Mouse (Mus musculus) liver, postnatal 0 days (tissue): ENCODE results near the gene Arhgef9. TPM values are rescaled to one million over a fixed set of nuclear protein-coding genes. Genes with fewer than 3 reads are reported as not detected.

Experiments used
- ATAC-seq: fragments of 200-750 bp; cut with Nextera tagmentation; 2 replicates; pipeline ENCODE4 v1.8.0; 2017; ENCODE audit warnings: mild to moderate bottlenecking, moderate library complexity
- DNase-seq: peaks from one replicate; pipeline ENCODE4 v3.0.0-alpha.2; 2016
- H3K27ac ChIP-seq: fragments of 300-500 bp; sonication (generic); 2 replicates; pipeline ENCODE4 v1.5.1; 2014; ENCODE audit warnings: antibody characterized with exemption, moderate library complexity, mild to moderate bottlenecking, low read depth
- H3K27me3 ChIP-seq: fragments of 300-500 bp; sonication (generic); 2 replicates; pipeline ENCODE4 v1.6.1; 2014; ENCODE audit warnings: low read length, control low read depth, mixed read lengths; ENCODE audit not compliant: insufficient read depth
- H3K36me3 ChIP-seq: fragments of 300-500 bp; sonication (generic); replicated peaks from 2 replicates; pipeline ENCODE4 v1.6.1; 2014; ENCODE audit warnings: mild to moderate bottlenecking, control low read depth, low read length, moderate library complexity, mixed read lengths; ENCODE audit not compliant: insufficient read depth
- H3K4me1 ChIP-seq: fragments of 300-500 bp; sonication (generic); 2 replicates; pipeline ENCODE4 v1.6.1; 2014; ENCODE audit warnings: antibody characterized with exemption, mild to moderate bottlenecking, control low read depth; ENCODE audit not compliant: insufficient read depth
- H3K4me2 ChIP-seq: fragments of 300-500 bp; sonication (generic); 2 replicates; pipeline ENCODE4 v1.6.1; 2014; ENCODE audit warnings: low read depth, mild to moderate bottlenecking, low read length, moderate library complexity, mixed read lengths
- H3K4me3 ChIP-seq: fragments of 300-500 bp; sonication (generic); 2 replicates; pipeline ENCODE4 v1.5.1; 2014; ENCODE audit warnings: low read depth, low read length
- H3K9ac ChIP-seq: fragments of 300-500 bp; sonication (generic); replicated peaks from 2 replicates; pipeline ENCODE4 v1.6.1; 2014; ENCODE audit warnings: mild to moderate bottlenecking, moderate library complexity
- H3K9me3 ChIP-seq: fragments of 300-500 bp; sonication (generic); 2 replicates; pipeline ENCODE4 v1.6.1; 2016; ENCODE audit warnings: mild to moderate bottlenecking, control low read depth, low read length, mixed read lengths
- CTCF ChIP-seq: sonication (generic); IDR thresholded peaks from 2 replicates; pipeline ENCODE4 v1.5.1; 2016; ENCODE audit warnings: antibody characterized with exemption, low read depth
- EP300 ChIP-seq: IDR thresholded peaks from 2 replicates; pipeline ENCODE4 v1.6.1; 2016; ENCODE audit warnings: antibody characterized with exemption, low read depth, mild to moderate bottlenecking
- WGBS: fragments of 180-500 bp; shearing (Covaris S2); extraction: QIAGEN DNeasy Blood & Tissue Kit; methylation state at CpG from one replicate; pipeline ENCODE4 v1.1.7; 2014; ENCODE audit not compliant: insufficient replicate concordance; 5-methylcytosine and 5-hydroxymethylcytosine counted together
- polyA plus RNA-seq: library from polyadenylated mRNA; unstranded; fragments of >200 nt; fragmentation: Nextera tagmentation; extraction: Ambion mirVana; gene quantifications from 2 replicates; pipeline ENCODE4 v1.2.1, GENCODE M21; 2015

The Arhgef9 gene
- polyA plus RNA-seq: 2.7 and 3.1 TPM in 2 replicates

DNA sequence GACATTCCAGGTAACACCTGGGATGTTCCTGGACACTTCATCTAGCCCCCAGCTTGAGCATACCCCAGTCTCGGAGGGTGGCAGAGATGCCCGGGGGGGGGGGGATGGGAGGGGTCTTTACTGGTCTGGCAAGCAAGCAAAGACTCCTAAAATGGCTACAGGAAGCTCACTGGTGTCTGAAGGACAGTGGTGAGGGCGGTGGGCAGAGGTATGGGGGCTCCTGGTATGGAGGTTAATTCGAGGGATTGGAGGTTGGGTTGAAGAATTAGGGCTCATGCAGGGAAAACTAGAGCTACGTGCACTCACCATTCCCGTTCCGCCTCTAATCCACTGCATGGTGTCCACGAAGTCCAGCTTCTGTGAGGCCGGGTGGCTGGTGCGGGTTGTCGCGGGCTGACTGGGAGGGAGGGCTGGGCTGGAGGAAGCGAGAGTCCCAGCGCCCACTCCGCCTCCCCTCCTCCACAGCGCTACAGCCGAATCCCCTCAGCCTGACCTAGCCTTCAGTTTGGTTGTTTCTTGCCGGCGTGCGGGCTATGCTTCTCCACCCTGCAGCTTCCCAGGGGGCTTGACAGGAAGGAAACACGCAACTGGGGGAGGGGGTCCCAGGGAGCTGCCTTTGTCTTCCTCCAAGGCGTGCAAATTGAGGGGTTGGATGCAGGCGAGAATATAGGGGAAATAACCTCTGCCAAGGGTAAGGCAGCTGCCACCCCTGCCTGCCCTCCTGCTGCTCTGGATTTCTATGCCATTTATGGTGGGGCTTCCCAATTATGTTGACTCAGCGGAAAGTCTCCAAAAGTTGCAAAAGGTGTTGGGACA is at the start of gene Arhgef9:
Gene Arhgef9 (minus strand): TSS at position 753 of the 816 bp plus-strand sequence.
- Histone ChIP-seq H3K4me2 (peak within 1 kb of the TSS; percentile 62), H3K36me3 (no peaks in the 10 kb centered on the region), H3K4me1 (no peaks in the 10 kb centered on the region), H3K9ac (no peak within 1 kb of the TSS), H3K27ac (no peak within 1 kb of the TSS), H3K9me3 (no peaks in the 10 kb centered on the region), H3K4me3 (peak within 1 kb of the TSS; percentile 34), H3K27me3 (0 out of 2 replicates have a peak, but pooled peaks cover 5% of the 10 kb centered on the region)
- ATAC-seq (no peak), DNase-seq (peak; percentile 13)
- TF ChIP-seq EP300 (no peak), CTCF (no peak)
- WGBS: 23% methylated on average over 22 of the region's 24 CpGs

DNA sequence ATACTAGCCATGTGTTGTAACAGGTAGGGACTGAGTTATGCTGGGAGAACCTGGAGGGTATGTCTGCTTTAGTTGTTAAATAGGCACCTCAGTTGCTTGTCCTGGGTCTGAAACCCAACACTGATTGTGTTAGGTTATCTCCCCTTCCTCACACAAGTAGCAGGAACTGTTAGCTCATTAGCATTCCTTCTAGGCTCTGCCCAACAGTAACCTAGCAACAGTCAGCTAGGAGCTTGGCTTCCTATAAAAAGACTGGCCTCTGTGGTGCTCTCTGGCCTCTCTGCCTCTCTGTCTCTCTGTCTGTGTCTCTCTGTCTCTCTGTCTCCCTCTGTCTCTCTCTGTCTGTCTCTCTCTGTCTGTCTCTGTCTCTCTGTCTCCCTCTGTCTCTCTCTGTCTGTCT is 42.2 kb upstream of the Arhgef9 start:
- H3K4me2 ChIP-seq: no peak overlapping the region
- TF ChIP-seq EP300 (no peak), CTCF (no peak)
- no peak for ATAC-seq

DNA sequence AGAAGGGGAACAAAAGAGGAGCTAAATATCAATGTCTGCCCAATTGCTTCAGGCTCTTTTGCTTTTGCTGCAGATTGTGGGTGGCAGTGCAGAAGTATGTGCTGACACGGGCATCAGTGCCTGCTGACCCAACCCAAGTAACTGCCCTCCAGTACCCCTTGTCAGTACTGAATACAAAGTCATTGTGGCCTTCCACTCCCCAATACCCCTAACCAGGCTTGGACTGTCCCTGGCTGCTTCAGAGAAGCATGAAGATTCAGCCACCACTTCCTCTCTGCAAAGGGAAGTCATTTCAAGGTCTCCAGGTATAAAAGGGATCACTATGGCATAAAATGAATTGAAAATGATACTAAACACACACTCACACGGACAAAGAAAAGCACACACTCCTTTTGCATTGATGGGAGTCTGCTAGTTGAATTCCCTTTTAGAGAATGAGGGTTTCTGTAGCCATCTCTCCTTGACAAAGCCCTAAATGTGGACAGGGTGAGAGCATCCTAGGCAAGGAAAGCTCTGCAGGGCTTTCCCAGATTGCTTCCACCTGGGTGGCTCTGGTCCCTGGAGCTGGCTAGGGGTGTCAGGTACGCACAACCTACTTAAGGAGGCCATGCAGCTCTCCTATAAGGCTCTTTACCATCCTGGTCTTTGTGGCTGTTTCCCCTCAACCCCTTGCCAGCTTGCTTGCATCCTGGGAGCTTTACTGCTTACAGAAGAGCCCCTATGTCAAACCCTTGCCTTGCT is 1.1 kb downstream of the Arhgef9 start:
- no peak for DNase-seq
- H3K9ac ChIP-seq: no peak overlapping the region
- ATAC-seq: no peak
- H3K36me3 ChIP-seq: no peaks in the 10 kb centered on the region
- H3K27me3 ChIP-seq: 0 out of 2 replicates have a peak, but pooled peaks cover 5% of the 10 kb centered on the region
- TF ChIP-seq CTCF (no peak), EP300 (no peak)
- no peaks in the 10 kb centered on the region for H3K9me3 ChIP-seq
- 48% methylated on average over 3 of the region's 3 CpGs for WGBS
- H3K4me1 ChIP-seq: no peaks in the 10 kb centered on the region
- peak overlapping the region; percentile 62 for H3K4me2 ChIP-seq
- H3K27ac ChIP-seq: no peak overlapping the region
- no peak overlapping the region for H3K4me3 ChIP-seq

More for the DNA sequence above, 42.2 kb upstream of the Arhgef9 start:
- H3K4me3 ChIP-seq: no peak overlapping the region
- H3K27me3 ChIP-seq: no peaks in the 10 kb centered on the region
- H3K4me1 ChIP-seq: no peaks in the 10 kb centered on the region
- no peak overlapping the region for H3K27ac ChIP-seq
- H3K36me3 ChIP-seq: no peaks in the 10 kb centered on the region
- no peak for DNase-seq
- H3K9ac ChIP-seq: no peak overlapping the region
- H3K9me3 ChIP-seq: no peaks in the 10 kb centered on the region

DNA sequence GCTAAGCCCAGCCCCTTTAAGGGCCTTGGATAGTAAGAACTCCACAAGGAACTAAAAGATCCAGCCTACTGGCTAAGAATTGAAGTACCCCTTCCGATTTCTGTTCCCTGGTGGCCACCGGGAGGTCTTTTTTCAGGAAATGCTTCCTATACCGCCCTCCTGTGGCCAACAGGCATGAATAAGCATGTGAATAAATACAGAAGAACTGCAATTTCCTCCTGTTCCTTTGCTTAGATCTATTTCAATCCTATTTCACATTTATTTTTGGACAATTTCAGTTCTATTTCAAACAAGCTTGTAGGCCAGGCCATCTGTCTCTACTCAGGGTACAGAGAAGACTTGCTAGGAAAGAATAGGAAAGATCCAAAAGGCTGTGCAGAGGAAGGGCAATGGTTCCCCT is 20.7 kb downstream of the Arhgef9 start:
- no peak overlapping the region for H3K27ac ChIP-seq
- WGBS: 8% methylated on average over 3 of the region's 3 CpGs
- no peak overlapping the region for H3K4me3 ChIP-seq
- TF ChIP-seq EP300 (no peak), CTCF (peak; percentile 58)
- no peak overlapping the region for H3K4me2 ChIP-seq
- ATAC-seq (no peak), DNase-seq (peak; percentile 29)
- no peaks in the 10 kb centered on the region for H3K9me3 ChIP-seq
- H3K9ac ChIP-seq: no peak overlapping the region
- no peaks in the 10 kb centered on the region for H3K4me1 ChIP-seq
- H3K36me3 ChIP-seq: no peaks in the 10 kb centered on the region
- no peaks in the 10 kb centered on the region for H3K27me3 ChIP-seq

DNA sequence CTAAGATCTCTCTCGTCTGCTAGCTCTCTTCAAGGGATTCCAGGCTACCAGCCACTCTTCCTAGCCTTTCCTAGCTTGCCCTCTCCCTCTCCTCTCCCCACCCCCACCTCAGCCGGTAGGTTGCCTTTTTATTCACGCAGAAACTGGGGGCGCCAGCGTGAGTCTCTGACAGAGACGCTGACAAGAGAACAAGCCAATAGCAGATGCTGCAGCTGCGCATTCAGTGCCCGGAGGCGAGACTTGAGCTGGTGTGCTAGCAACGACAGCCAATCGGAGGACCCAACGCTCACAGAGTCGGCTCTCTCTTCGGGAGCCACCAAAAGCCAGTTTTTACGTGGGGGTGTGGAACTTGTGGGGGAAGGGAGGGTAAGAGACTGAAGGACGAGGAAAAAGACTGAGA is 30.3 kb downstream of the Arhgef9 start:
- ATAC-seq (peak; percentile 99), DNase-seq (peak; percentile 72)
- Histone ChIP-seq H3K4me2 (peak overlapping the region; percentile 73), H3K36me3 (no peaks in the 10 kb centered on the region), H3K4me3 (peak overlapping the region; percentile 48), H3K27me3 (no peaks in the 10 kb centered on the region), H3K4me1 (no peaks in the 10 kb centered on the region), H3K9me3 (no peaks in the 10 kb centered on the region), H3K9ac (peak overlapping the region; percentile 63), H3K27ac (peak overlapping the region; percentile 76)
- 17% methylated on average over 16 of the region's 16 CpGs for WGBS
- TF ChIP-seq CTCF: no peak
- no peak for TF ChIP-seq EP300

DNA sequence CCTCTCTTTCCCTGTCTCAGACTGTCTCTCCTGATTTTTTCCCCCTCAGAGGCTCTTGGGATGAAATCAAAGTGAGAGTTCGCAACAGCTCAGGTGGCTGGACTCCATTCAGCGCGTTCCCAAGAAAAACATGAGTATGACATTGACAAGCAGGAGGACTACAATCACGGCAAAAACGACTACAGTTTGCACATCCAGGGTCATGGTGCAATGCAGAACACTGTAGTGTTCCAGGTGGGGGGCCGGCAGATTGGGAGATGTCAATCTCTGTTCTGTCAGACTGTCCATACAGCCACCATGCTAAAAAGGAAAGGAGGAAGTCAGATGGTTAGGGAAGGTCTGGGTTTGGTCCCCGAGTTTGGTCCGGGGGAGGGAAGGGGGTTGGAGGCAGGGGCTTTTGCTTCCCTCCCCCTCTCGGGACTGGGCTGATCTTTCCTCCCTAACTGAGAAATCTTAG is 31.0 kb downstream of the Arhgef9 start:
- H3K27me3 ChIP-seq: no peaks in the 10 kb centered on the region
- ATAC-seq: peak; percentile 24
- H3K9me3 ChIP-seq: no peaks in the 10 kb centered on the region
- H3K27ac ChIP-seq: peak overlapping the region; percentile 76
- H3K36me3 ChIP-seq: no peaks in the 10 kb centered on the region
- DNase-seq: peak; percentile 9
- no peaks in the 10 kb centered on the region for H3K4me1 ChIP-seq
- peak overlapping the region; percentile 73 for H3K4me2 ChIP-seq
- WGBS: 23% methylated on average over 9 of the region's 9 CpGs
- H3K9ac ChIP-seq: peak overlapping the region; percentile 63
- no peak for TF ChIP-seq CTCF
- TF ChIP-seq EP300: no peak
- H3K4me3 ChIP-seq: peak overlapping the region; percentile 48
